Mouse (Mus musculus): ENCODE results near the gene 5730596B20Rik.

5730596B20Rik gene

DNA sequence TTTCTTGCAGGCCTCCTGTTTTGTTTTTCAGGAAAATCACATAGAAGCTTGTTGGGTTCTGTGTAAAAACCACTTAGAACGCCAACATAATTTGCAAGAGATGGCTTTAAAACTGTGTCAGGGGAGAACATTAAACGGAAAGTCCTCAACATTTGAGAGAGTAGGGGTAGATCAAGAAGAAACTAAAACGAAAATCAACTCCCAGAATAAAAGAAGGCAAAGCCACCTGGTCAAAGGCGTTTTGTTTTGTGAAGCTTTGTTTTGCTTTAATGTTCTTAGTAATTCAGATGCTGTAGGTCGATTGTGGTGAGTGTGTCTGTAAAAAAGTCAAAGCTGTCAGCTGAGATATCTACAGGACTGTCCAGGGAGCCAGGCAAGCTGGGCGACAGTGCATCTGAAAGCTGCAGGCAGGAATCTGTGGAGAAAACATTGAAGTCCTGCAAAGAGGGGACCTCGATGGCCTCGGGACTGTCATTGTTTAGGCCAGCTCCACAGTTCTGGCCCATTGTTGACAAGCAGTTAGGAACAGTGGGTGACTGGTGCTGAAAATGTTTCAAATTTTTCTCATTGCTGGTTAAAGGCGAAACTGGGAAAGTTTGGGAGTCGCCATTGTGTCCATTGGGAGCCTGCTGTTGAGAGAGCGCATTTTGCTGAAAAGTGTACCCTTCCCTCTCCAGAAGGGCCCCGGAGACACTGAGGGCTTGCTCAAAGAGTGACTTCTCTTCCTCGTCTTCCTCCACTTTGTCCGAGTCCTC is 14.5 kb upstream of the 5730596B20Rik start:
- no peak for DNase-seq (ENCODE audit: low spot score)

DNA sequence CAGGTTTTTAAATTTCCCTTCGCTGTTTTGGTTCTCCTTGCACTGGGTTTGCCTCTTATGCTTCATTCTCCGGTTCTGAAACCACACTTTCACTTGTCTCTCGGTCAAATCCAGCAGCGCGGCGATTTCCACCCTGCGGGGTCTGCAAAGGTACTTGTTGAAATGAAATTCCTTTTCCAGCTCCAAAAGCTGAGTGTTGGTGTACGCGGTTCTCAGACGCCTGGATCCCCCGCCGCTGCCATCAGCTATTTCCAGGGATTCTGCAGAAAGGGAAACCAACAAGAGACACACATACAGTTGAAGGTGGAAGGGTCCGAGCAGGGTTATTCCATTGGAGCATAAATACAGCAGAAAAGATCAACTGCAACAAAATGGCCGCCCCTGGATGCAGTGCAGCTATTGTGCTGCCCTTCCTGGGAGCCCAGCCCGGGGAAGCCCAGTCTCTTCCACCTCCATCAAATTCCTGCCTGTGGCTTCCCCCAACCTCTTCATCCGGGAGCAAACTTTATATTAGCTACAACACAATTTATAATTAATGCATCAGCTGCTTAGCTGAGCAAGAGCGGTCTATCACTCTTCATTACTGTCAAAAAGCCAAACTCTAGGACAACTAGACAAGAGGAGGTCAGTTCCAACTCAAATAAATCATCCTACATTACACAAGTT is 13.8 kb upstream of the 5730596B20Rik start:
- no peak for DNase-seq (ENCODE audit: low spot score)

DNA sequence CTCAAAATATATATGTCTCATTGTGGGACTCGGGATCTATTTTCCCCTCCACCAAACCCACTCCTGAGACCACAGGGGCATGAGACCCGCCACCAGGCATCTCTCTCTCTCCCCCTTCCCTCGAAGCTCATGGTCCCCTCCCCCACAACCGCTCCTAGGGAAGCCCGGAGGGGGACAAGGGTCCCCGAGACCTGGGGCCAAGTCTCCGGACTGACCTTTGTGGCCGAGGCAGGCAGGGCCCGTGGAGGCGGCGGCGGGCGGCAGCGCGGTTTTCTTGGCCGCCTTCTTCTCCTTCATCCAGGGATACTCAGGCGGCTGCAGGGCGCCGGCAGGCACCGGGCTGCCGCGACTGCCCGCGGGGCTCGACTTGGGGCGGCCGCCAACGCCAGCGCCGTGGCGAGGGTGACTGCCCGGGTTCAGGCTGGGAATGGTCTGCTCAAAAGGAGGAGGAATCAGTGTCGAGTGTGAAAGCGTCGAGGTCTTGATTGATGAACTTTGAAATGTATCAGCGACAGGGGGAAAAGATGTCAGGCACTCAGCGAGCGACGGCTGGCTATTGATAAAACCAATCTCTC is 13.2 kb upstream of the 5730596B20Rik start:
- DNase-seq (ENCODE audit: low spot score), result no peak

DNA sequence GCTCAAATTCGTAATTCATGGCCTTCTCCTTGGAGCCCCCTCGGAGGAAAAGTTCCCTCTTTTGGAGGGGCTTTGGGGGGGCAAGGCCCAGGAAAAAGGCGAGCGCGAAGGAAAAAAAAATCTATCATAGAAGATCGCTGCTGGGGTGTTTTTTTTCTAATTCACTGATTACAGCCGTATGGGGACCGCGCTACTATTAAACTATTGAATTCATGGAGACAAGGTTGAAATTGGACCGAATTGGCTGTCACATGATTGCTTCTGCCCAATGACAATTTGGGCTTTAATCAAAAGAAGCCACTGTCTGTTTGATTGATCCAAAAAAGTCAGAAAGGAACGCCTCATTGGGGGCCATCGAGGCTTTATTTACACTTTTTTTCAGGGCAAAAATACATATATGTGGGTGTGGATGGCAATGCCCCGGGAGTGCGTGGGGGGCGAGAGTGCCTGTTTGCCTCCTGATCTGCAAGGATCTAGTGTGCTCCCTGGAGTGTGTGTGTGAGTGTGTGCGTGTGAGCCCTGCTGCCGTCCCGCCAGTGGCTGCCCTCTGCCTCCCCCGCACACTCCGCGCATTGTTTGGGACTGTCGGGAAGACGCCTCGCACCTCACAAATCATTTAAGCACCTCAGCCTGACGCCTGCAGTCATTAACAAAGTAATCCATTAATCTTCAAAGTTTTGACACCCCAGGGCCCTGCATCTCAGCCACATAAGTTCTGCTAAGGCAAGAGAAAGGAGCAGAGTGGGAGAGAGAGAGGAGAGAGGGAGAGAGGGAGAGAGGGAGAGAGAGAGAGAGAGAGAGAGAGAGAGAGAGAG is 12.5 kb upstream of the 5730596B20Rik start, which contains the start of gene Hoxa2:
Gene Hoxa2 (minus strand): TSS at position 206 of the 815 bp plus-strand sequence.
- DNase-seq (ENCODE audit: low spot score), result no peak

DNA sequence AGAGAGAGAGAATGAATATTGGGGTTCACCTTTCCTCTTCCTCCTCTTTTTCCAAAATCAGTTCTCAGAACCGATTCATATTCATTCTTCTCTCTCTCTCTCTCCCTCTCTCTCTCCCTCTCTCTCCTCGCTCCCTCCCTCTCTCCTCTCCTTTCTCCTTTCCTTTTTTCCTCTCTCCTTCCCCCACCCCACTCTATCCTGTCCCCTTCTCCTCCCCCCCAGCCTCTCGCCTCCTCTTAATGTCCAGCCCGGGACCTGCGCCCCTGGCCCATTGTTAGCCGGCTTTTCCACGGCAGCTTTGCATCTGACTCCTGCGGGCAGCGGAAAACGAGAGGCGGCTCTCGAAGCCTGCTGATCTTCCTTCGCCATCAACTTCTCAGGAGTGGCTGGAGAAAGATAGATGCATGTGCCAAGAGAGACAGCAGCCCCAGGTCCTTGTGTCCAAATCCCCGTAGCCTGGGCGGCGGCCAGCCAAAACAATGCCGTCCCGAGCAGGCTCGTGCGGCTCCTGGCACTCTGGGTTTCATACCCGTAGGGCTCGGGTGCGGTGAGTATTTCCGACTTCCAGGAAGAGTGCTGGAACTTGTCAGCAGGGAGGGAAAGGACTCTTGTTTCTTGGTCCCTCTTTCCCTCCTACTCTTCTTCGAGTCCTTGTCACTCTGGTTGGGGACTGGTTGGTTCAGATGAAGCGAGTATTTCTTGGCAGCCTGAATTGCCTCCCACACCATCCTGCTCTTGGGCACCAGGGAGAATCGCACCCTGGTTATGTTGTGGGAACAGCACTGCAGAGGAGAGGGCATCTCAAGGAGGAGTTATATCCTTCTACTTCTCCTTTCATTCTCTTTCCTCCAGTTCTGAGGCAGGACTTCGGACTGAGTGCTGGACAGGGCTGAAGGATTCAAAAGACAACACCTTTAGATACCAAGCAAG is 11.6 kb upstream of the 5730596B20Rik start:
- DNase-seq (ENCODE audit: low spot score), result no peak

DNA sequence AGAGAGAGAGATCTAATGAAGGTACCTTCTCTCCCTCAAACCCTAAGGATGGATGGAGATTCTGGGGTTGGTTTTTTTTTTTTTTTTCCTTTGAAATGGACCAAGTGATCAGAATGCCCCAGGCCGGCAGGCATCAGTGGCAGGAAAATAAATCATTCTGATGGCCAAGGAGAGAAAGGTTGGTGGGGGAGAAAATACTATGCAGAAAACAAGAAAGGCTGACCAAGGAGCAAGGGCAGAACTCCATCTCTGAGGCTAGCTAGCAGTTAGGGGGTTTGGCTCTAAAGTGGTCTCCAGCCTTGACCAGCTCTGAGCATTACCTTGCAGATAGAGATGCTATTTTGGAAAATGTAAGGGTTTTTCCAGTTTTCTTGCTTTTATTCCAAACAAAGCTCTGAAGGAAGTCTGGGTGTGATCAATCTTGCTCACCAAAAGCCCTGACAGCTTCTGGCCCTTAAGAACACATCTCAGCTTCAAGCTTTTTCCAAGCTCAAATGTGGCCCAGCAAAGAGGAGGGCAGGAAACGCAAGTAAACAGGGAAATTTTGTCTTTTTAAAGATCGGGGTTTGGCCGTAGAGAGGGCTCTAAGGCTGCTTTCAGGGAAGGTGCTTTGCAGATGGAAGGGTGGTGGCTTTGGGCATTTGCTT is 10.7 kb upstream of the 5730596B20Rik start:
- no peak for DNase-seq (ENCODE audit: low spot score)

DNA sequence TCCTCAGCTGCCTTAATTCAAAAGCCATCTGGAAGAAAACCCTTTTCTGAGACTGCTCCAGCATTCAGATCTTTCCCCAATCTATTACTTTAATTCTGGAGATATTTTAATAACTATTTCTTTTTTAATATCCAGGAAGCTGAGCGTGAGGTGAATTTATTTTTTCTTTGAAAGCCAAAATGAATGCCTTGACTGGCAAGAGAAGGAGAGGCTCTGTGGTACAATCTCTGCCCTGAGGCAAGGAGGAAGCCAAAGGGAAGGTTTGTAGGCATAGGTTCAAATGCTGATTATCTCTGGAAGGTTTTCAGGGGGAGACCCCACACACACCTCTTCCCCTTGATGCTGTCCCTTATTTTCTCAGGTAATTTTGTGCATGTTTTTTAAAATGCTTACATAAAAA is 10.1 kb upstream of the 5730596B20Rik start:
- no peak for DNase-seq (ENCODE audit: low spot score)

DNA sequence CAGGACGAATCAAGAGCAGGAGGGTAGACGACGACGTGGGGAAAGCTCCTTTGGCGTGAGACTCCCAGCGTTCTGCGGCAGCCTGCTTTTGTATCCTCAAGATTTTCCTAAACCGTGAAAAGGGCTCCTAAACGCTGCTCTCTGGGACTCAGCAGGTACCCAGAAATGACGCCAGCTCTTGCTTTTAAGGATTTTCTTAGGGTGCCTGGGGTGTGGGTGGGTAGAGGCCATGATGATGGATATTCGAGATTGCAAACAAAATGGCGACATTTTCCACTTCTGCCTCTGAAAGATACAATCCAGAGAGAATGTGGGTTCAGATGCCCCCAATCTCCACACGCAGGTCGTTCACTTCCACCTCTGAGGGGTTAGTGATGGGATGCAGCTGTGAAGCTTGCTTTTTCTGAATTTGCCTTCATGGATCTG is 9.5 kb upstream of the 5730596B20Rik start:
- DNase-seq (ENCODE audit: low spot score), result no peak

DNA sequence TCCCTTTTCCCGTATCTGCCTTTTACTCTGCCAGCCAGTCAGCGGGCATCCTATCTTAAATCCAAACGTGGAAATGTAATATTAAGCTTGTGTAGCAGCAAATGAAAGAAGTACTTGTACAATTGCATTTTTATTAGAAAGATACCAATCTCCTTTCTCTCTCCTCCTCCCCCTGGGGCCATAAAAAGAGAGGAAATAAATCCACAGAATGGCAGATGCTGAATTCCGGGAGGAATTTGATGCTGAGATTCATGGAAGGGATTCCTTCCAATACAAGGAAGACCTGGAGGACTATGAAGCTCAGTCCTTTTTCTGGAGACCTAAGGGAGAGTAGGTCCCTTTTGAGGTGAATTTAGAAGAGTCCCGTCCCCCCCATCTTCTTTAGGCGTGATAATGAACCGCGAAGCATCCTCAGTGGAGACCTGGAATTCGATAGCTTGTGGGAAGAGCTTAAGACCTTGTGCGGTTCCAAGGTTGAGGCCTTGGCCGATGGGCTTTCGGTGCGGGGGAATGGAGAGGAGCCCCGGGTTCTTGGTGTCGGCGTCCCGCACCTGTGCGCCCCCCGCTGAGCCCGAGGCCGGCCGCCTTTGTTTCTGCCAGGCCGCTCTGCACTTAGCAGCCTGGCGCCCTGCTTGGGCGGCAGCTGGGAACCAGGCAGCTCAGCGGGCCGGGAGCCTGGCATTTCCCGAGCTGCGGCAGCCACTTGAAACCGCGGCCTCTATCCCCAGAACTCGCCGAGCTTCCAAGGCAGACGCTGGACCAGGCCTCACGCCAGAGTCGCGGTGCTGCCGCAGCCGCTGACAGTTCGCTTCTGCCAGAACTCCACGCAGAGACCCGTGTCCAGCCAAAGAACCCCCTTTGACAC is 8.9 kb upstream of the 5730596B20Rik start:
- no peak for DNase-seq (ENCODE audit: low spot score)

DNA sequence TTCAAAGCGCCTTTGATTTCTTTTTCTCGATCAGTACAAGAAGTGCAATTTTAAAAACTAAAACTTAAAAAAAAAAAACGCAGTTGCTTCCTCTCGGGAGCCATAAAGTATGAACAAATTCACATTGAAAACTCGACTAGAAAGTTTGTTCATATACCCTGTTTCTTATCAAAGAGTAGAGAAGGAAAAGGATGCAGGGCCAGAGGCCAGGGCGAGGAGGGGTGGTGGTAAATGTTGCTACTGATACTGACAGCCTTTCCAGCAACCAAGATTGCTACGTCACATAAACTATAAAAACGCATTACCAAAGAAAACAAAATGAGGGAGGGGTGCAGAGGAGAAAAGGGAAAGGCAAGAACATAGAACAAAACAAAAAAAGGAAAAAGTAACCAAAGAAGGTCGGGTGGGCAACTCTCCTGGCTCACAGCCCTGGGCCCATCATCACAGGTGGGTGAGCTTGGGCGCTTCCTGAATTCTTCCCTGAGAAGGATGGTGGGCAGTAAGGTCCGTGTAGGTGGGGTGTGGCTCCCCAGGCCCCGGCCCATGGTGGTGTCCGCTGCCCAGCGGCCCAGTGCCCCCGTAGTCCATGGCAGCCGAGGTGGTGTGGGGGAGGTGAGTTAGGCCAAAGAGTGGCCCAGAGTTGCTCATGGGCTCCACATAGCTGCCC is 7.7 kb upstream of the 5730596B20Rik start:
- no peak for DNase-seq (ENCODE audit: low spot score)

DNA sequence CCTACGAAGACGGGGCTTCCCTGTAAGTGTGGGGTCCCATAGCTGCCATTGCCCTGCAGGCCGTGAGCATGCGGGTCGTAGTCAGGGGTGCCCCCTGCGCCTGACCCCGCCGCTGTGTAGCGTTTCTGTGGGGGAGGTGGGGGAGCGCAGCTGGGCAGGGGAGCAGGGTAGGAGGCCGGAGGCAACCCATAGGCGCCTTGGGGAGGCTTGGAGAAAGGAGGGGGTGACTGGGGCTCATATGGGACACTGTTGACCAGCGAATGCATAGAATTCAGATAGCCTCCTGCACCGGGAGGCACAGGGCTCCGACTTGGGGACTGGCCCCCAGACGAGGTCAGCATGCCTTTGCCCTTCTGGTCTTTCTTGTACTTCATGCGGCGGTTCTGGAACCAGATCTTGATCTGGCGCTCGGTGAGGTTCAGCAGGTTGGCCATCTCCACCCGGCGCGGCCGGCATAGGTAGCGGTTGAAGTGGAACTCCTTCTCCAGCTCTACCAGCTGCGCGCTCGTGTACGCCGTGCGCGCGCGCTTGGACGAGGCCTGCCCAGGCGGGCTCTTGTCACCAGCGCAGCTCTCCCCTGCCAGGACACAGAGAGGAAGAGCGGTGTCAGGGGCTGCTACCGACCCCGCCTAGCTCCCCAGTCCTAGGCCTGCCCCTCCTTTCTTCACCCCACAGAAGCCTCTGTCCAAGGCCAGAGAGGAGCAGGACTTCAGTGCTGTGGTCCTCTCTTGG is 7.0 kb upstream of the 5730596B20Rik start:
- no peak for DNase-seq (ENCODE audit: low spot score)

DNA sequence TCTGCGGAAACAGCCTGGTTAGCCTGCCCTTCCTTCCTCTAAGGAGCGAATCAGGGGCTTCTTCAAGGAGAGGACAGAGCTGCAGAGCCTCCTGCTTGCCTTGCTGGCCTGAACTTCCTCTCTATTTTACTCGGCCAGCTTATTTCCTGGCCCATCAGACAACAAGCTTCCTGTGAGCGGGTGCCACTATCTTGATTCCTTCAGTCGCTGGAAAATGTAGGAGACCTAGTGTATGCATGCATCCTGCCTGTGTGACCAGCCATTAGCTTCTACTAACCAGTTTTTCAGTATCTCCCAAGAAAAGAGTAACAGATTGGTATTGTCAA is 6.4 kb upstream of the 5730596B20Rik start:
- DNase-seq (ENCODE audit: low spot score), result no peak

DNA sequence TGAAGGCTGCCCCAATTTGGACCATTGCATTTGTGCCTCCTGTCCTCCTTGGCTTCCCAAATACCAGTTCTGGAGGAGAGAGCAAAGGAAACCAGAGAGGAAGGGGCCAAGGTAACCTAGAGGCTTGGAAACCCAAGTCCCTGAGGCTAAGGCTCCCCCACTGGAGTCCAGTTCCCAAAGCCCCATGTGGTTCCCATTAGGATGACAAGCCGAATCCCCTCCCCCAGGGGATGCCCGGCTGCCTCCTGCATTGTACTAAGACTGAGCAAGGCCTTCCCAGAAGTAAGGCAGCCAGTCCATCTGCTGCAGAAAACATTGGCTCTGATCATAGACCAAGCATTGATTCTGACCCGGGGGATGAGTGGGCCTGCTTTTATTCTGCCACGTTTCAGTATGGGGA is 6.0 kb upstream of the 5730596B20Rik start:
- DNase-seq (ENCODE audit: low spot score), result no peak

DNA sequence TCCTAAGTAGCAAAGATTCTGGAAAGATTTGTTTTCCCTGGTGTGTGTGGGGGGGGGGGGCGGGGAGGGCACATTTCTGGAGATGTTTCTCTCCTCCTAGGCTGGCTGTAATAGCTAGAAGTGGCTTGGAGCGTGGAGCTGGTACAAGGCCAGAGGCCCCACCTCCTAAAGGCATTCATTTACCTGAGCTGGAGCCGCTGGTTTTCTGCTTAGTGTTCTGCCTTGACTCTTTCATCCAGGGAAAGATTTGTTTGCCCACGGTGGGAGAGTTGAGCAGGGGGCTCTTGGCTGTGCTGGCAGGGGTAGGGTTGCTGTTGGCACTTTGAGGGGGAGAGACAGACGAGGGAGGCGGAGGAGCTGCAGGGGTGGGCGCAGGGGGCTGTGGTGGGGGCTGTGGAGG is 5.4 kb upstream of the 5730596B20Rik start:
- DNase-seq (ENCODE audit: low spot score), result no peak

DNA sequence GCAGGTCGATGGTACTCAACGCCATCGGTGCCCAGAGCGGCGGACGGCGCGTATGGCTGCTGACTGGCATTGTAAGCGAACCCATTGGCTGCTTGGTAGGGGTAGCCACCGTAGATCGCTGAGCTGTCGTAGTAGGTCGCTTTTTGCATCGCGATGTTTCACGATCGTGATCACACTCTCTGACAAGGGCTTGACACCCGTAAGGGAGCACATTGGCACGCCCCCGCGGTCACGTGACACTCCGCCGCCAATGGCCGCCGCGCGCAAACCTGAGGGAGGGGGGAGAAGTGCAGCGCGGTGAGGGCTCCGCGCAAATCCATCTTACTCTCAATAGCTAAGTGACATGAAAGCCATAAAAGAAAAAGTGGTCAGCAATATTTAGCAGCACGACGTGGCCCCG is 4.8 kb upstream of the 5730596B20Rik start:
- DNase-seq (ENCODE audit: low spot score), result peak; percentile 78

DNA sequence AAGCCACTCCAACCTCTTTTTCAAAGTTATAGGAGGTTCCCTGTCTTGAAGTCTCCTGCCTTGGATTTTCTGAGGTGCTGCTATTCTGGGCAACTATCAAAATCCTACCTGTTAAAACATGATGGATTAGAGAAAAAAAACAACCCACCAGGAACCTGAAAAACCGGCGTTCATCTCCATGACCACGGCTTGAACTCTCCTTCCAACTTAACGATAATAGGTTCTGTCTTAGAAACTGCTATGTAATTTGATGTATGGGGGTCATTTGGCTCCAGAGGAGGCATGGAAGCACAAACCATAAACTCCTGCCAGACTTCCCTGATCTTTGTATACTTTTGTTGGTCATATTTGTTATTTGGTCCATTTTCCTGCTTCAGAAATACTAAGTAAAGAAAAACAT is 3.6 kb upstream of the 5730596B20Rik start:
- DNase-seq (ENCODE audit: low spot score), result no peak

DNA sequence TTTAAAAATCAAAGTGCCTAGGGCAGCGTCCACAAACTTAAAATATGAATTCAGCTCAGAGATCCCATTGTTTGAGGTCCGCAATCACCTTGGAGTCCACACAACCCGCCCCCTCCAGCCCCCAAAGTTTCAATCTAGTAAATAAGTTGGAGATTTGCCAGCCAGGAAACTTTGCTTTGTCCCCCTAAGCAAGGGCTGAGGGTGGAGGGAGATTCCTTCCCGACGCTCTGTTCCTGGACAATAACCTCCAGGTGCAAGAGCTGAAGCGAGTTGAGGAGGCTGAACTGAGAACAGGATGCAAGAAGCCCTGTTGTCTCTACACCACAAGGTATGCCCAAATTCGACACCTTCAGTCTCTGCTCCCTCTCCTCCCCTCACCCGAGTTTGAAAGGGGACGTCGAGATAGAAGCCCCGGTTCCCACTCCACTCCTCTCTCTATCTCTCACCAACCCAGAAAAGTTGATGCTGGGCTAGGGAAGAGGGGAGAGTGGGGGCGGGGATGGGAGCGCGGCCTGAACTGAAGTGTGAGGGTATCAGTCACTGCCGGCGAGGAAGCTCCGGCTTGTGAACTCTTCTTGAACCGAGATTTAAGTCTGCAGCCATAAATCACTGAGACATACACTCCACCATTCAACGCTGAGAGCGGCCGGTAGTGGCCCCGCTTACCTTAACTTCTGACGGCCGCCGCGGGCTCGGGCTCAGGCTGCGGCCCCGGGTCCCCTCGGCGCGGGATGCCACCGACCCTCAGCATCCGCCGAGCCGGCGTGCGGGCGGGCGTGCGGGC is 2.1 kb upstream of the 5730596B20Rik start:
- DNase-seq (ENCODE audit: low spot score), result no peak

DNA sequence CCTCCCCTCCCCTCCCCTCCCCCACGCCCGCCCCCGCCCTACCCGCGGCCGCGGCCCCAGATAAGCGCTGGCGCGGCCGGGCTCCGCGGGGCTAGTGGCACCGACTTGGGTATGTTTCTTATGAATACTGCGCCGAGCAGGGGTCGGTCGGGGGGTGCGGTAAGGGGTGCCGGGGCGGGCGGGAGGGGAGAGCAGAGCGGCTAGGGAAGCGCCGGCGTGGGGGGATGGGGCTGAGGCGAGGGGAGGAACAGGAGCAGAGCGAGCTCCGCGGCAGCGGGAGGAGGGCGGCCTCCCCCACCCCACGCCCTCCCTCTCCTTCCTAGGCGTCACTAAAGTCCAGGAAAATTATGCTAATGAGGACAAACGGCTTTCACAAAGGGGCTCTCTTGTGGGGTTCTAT is 1.4 kb upstream of the 5730596B20Rik start:
- DNase-seq (ENCODE audit: low spot score), result no peak
